Mouse (Mus musculus) liver, embryonic 14.5 days (tissue): Measurements from ENCODE around the gene Rnaseh2a. TPM values are rescaled to one million over a fixed set of nuclear protein-coding genes. Genes with fewer than 3 reads are reported as not detected.
"Not testable (repeated sequence)": the region's sequence is repeated elsewhere in the genome, so short reads cannot be mapped to it uniquely, and the experiment has no call there.

Experiments
- ATAC-seq: fragments of 200-750 bp; cut with Nextera tagmentation; 2 replicates; pipeline ENCODE4 v1.8.0; 2017; ENCODE audit warnings: moderate number of reproducible peaks, mild to moderate bottlenecking, moderate library complexity; ENCODE audit not compliant: insufficient read depth
- DNase-seq, 3 experiments: peaks; one replicate each; pipeline ENCODE4 v3.0.0-alpha.2; 2012 to 2013; ENCODE audit warnings: low read depth in 3 of 3, low spot score in 3 of 3
- H3K27ac ChIP-seq: fragments of 300-500 bp; sonication (generic); 2 replicates; pipeline ENCODE4 v1.5.1; 2014; ENCODE audit warnings: moderate library complexity, mild to moderate bottlenecking, control low read depth, inconsistent platforms
- H3K27me3 ChIP-seq: fragments of 300-500 bp; sonication (generic); 2 replicates; pipeline ENCODE4 v1.6.1; 2014; ENCODE audit warnings: mild to moderate bottlenecking, low read length, moderate library complexity; ENCODE audit not compliant: control insufficient read depth, insufficient read depth
- H3K36me3 ChIP-seq: fragments of 300-500 bp; sonication (generic); replicated peaks from 2 replicates; pipeline ENCODE4 v1.6.1; 2014; ENCODE audit warnings: low read depth; ENCODE audit not compliant: control insufficient read depth, insufficient read depth
- H3K4me1 ChIP-seq, 2 experiments: fragments of 200-500 bp in 1 of 2; fragments of 300-500 bp in 1 of 2; sonication (generic) in 1 of 2; replicated peaks; 2 replicates each; pipeline ENCODE4 v1.6.1; 2012 to 2014; ENCODE audit warnings: antibody characterized with exemption in 1 of 2, inconsistent platforms in 1 of 2, low read length in 1 of 2; ENCODE audit not compliant: control insufficient read depth in 2 of 2, insufficient read depth in 2 of 2
- H3K4me2 ChIP-seq: fragments of 300-500 bp; sonication (generic); 2 replicates; pipeline ENCODE4 v1.6.1; 2014; ENCODE audit warnings: low read depth, mild to moderate bottlenecking, control low read depth, moderate library complexity
- H3K4me3 ChIP-seq, 2 experiments: fragments of 200-500 bp in 1 of 2; fragments of 300-500 bp in 1 of 2; sonication (generic) in 1 of 2; 2 replicates each; pipeline ENCODE4 v1.5.1; 2012 to 2014; ENCODE audit warnings: low read depth in 2 of 2, low read length in 2 of 2, mild to moderate bottlenecking in 2 of 2, control low read depth in 1 of 2, inconsistent platforms in 1 of 2, moderate library complexity in 1 of 2; ENCODE audit not compliant: insufficient read depth in 1 of 2
- H3K9ac ChIP-seq: fragments of 300-500 bp; sonication (generic); replicated peaks from 2 replicates; pipeline ENCODE4 v1.6.1; 2014; ENCODE audit warnings: mild to moderate bottlenecking, control low read depth, moderate library complexity
- H3K9me3 ChIP-seq: fragments of 300-500 bp; sonication (generic); 2 replicates; pipeline ENCODE4 v1.6.1; 2016; ENCODE audit warnings: low read length, mixed read lengths; ENCODE audit not compliant: control insufficient read depth
- CTCF ChIP-seq: IDR thresholded peaks from 2 replicates; pipeline ENCODE4 v1.5.1; 2016; ENCODE audit warnings: antibody characterized with exemption, low read depth, control low read depth
- EP300 ChIP-seq: IDR thresholded peaks from 2 replicates; pipeline ENCODE4 v1.6.1; 2016; ENCODE audit warnings: antibody characterized with exemption, low read depth
- WGBS: fragments of 180-500 bp; shearing (Covaris S2); extraction: QIAGEN DNeasy Blood & Tissue Kit; methylation state at CpG from one replicate; pipeline ENCODE4 v1.1.7; 2014; ENCODE audit not compliant: insufficient replicate concordance; 5-methylcytosine and 5-hydroxymethylcytosine counted together
- polyA plus RNA-seq, 2 experiments: library from polyadenylated mRNA; depleted of rRNA in 1 of 2; stranded (reverse) in 1 of 2; unstranded in 1 of 2; fragments of >200 nt; fragmentation: Nextera tagmentation in 1 of 2; extraction: Ambion mirVana in 1 of 2; gene quantifications; 2 replicates each; pipeline versions ENCODE4 v1.2.1 to v1.2.3; 2012 to 2014

Rnaseh2a gene
- polyA plus RNA-seq, 2 experiments = 56.2 to 107 TPM

DNA sequence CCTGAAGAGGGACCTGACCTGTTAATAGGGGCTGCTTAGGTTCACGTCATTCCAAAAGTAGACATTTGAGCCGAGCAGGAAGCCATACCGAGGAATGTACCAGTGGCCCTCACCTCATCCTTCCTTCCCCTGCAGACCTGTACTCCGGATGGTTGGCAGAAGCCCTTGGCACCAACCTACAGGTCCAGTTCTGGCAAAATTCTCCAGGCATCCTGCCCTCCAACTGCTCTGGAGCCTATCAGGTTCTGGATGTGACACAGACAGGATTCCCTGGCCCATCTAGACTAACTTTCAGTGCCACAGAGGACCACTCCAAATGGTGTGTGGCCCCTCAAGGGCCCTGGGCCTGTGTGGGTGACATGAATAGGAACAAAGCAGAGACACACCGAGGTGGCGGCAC, 59.0 kb downstream of the Rnaseh2a start:
- H3K4me1 ChIP-seq = peaks cover 3 to 18% of the 10 kb centered on the region in 2 experiments; a peak in 3 of 4 replicates
- H3K4me2 ChIP-seq = no peak overlapping the region; the same call in 1 of the 2 replicates
- 79% methylated on average over 6 of the region's 6 CpGs for WGBS

DNA sequence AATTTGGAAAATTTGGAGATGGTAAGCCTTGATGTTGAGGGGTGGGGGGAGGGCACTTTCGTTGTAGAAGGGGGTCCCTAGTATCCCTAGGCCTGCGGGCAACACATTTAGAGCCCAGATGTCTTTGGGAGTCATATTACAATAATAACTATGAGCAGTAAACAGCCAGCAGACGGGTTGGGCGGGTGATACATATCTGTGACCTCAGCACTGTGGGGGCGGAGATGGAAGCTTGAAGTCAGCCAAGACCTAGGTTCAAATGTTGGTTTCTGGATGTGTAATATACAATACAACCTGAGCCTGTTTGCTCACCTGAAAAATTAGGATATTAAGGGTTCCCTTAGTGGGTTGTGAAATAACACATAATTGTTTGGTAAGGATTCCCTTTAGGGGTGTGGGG, 59.6 kb downstream of the Rnaseh2a start:
- Histone ChIP-seq H3K36me3 (peaks cover 10% of the 10 kb centered on the region), H3K9me3 (no peaks in the 10 kb centered on the region), H3K9ac (peak overlapping the region; percentile 84; the same call in 1 of the 2 replicates), H3K27me3 (peaks cover 6% of the 10 kb centered on the region), H3K4me1 (peaks cover 3 to 18% of the 10 kb centered on the region in 2 experiments; a peak in 3 of 4 replicates), H3K27ac (peak overlapping the region; percentile 14), H3K4me2 (peak overlapping the region; percentile 81), H3K4me3 (peak overlapping the region; percentile 66 to 76; a peak in 3 of 4 replicates)
- TF ChIP-seq CTCF (no peak), EP300 (no peak)
- WGBS = 51% methylated on average over 5 of the region's 5 CpGs
- DNase-seq = no peak
- ATAC-seq = no peak

More for the DNA sequence above, 59.0 kb downstream of the Rnaseh2a start:
- DNase-seq = no peak
- H3K36me3 ChIP-seq = peaks cover 4% of the 10 kb centered on the region
- H3K27me3 ChIP-seq = peaks cover 6% of the 10 kb centered on the region
- no peaks in the 10 kb centered on the region for H3K9me3 ChIP-seq
- H3K4me3 ChIP-seq = no peak overlapping the region
- TF ChIP-seq EP300 = no peak
- no peak for TF ChIP-seq CTCF
- H3K27ac ChIP-seq = no peak overlapping the region
- no peak overlapping the region for H3K9ac ChIP-seq
- no peak for ATAC-seq

DNA sequence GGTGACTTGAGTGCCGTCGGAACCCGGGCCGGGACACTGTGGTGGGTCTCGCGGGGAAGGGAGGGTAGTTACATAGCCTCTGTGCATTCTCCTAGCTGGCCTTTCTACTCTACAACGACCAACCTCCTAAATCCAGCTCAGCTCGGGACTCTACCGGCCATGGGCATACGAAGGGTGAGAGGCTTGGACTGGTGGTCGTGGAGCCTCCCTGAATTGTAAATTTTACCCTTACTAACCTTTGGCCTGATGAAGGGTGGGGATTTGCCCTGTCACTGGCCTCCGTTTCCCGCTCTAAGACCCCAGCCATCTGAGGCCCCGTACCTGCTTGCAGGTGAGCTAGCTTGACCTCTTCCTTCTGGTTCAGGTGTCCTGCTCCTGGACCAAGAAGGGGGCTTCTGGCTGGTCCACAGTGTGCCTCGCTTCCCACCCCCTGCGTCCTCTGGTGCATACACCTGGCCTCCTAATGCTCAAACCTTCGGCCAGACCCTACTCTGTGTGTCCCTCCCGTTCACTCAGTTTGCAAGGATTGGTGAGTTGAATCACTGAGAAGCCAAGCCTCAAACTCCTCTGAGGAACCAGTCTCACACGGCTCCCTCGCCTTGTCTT, 60.3 kb downstream of the Rnaseh2a start:
- peak overlapping the region; percentile 81 for H3K4me2 ChIP-seq
- H3K27me3 ChIP-seq = peaks cover 6% of the 10 kb centered on the region
- peak overlapping the region; percentile 74 for H3K27ac ChIP-seq
- no peak for DNase-seq
- WGBS = 41% methylated on average over 20 of the region's 20 CpGs
- peaks cover 17% of the 10 kb centered on the region for H3K36me3 ChIP-seq
- ATAC-seq = no peak
- H3K9me3 ChIP-seq = no peaks in the 10 kb centered on the region
- peak overlapping the region; percentile 66 to 76 for H3K4me3 ChIP-seq
- TF ChIP-seq CTCF (no peak), EP300 (no peak)
- H3K9ac ChIP-seq = peak overlapping the region; percentile 84
- peaks cover 3 to 18% of the 10 kb centered on the region in 2 experiments; a peak in 3 of 4 replicates for H3K4me1 ChIP-seq

DNA sequence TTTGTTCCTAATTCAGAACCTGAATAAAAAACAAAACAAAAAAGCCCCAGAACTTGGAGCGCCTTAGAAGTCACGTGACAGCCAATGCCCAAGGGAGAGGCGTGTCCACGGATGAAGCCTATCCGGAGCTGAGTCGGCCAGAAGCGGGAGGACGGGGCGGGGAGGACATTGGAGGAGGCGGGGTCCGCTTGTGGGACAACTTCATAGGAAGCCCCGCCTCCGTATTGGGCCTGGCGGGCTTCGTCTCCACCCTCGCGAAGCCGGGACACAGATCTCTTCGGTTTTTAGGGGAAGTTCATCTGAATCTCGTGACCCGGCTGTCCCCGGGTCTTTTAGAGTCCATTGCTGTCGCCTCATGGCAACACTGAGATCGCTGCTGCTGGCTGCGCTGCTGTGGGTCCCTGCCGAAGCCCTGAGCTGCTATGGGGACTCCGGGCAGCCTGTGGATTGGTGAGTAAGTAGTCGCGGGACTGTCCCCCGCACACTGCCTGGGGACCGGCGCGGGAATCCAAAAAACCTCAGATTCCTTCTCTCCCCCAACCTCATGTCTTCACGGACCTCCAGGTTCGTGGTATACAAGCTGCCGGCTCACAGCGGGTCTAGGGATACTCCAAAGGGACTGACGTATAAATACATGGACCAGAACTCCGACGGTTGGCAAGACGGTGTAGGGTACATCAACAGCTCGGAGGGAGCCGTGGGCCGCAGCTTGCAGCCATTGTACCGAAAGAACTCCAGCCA, 61.0 kb downstream of the Rnaseh2a start, which contains the start of gene Dnase2a:
Dnase2a (plus strand) TSS at position 140 of the 741 bp plus-strand sequence.
- Histone ChIP-seq H3K27me3 (peaks cover 6% of the 10 kb centered on the region), H3K27ac (peak within 1 kb of the TSS; percentile 78), H3K4me3 (peak within 1 kb of the TSS; percentile 66 to 76), H3K9me3 (no peaks in the 10 kb centered on the region), H3K4me2 (peak within 1 kb of the TSS; percentile 81), H3K36me3 (peaks cover 23% of the 10 kb centered on the region), H3K4me1 (peaks cover 5 to 20% of the 10 kb centered on the region in 2 experiments), H3K9ac (peak within 1 kb of the TSS; percentile 84)
- 1% methylated on average over 45 of the region's 45 CpGs for WGBS
- DNase-seq = peak; percentile 97
- peak; percentile 89 for ATAC-seq
- no peak for TF ChIP-seq CTCF
- TF ChIP-seq EP300 = no peak; the same call in 1 of the 2 replicates

DNA sequence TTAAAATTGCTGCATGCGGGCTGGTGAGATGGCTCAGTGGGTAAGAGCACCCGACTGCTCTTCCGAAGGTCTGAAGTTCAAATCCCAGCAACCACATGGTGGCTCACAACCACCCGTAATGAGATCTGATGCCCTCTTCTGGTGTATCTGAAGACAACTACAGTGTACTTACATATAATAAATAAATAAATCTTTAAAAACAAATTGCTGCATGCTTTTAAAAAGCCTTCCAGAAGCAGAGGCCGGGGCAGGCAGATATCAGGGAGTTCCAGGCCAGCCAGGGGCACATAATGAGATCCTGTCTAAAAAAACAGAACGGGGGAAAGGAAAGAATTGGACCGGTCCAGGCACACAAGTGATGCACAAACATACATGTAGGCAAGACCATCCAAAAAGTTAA, 61.6 kb downstream of the Rnaseh2a start:
- Histone ChIP-seq H3K4me2 (peak overlapping the region; percentile 81), H3K4me1 (peaks cover 4 to 22% of the 10 kb centered on the region in 2 experiments), H3K9ac (peak overlapping the region; percentile 55), H3K36me3 (peaks cover 26% of the 10 kb centered on the region), H3K27ac (peak overlapping the region; percentile 78), H3K4me3 (peak overlapping the region; percentile 9 to 66; a peak in 3 of 4 replicates)
- ATAC-seq = peak; percentile 9
- TF ChIP-seq CTCF = peak; percentile 26
- not testable (repeated sequence) for H3K27me3 ChIP-seq, H3K9me3 ChIP-seq, DNase-seq
- 13% methylated on average over 7 of the region's 7 CpGs for WGBS
